Mouse (Mus musculus): Measurements from ENCODE around the gene Armc5.

Gene Armc5

DNA sequence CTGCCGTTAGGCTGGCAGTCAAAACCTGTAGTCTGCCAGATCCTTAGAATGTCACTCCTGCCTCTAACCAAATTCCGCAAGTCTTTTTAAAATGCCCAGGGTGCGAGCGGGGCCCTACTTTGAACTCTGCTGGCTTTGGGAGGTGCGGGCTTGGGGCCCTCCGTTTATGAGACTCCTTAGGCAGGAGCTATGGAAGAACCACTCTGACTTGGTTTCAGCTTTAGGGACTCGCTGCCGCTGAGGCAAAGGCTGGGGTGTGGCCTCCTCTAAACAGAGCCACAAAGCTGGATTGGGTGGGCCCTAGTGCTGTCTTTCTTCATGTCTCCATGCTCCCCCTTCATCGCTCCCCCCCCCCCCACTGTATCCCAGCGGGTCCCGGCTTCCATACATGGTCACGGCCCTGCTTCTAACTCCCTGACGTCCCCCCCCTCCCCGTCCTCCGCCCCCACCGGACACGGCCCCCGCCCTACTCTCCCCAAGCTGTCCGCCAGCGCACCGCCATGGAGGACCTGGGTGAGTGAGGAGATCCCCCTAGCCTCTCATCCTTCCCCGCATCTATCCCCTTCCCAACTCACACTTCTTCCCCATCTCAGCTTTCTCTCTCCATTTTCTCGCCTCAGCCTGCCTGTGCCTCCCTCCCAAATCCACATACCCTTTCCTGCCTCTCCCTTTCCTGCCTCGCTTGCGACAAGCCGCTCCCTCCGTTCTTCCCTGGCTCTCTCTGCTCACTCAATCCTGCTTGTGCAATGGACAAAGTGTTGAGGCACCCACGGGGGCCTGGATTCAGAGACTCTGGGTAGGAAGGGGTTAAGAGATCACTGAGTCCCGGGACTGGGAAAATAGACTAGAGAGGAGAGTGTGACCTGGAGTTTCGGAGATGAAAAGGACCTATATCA is 9.6 kb downstream of the Armc5 start, which contains the start of gene Tgfb1i1:
TSS of gene Tgfb1i1 (plus strand) at position 317 of the 896 bp plus-strand sequence.
- DNase-seq (ENCODE audit: low spot score) = peak; percentile 34

DNA sequence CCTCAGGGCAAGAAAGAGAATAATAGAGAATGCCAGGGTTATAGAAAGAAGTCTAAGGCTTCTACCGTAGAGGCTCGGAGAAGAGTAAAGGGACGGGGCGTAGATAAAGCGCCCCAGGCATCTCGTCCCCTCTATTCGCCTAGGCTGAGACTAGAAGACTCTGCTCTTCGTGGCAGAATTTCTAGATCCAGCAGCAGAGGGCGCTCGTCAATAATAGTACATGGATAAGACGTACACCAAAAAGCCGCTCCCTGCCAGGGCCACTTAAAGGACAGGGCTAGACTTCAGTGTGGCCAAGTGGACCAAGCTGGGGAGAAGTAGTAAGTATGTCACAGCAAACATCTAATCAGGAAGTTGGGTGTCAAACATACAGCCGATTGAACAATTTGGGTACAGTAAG is 10.3 kb downstream of the Armc5 start:
- peak; percentile 93 for DNase-seq (ENCODE audit: low spot score)

DNA sequence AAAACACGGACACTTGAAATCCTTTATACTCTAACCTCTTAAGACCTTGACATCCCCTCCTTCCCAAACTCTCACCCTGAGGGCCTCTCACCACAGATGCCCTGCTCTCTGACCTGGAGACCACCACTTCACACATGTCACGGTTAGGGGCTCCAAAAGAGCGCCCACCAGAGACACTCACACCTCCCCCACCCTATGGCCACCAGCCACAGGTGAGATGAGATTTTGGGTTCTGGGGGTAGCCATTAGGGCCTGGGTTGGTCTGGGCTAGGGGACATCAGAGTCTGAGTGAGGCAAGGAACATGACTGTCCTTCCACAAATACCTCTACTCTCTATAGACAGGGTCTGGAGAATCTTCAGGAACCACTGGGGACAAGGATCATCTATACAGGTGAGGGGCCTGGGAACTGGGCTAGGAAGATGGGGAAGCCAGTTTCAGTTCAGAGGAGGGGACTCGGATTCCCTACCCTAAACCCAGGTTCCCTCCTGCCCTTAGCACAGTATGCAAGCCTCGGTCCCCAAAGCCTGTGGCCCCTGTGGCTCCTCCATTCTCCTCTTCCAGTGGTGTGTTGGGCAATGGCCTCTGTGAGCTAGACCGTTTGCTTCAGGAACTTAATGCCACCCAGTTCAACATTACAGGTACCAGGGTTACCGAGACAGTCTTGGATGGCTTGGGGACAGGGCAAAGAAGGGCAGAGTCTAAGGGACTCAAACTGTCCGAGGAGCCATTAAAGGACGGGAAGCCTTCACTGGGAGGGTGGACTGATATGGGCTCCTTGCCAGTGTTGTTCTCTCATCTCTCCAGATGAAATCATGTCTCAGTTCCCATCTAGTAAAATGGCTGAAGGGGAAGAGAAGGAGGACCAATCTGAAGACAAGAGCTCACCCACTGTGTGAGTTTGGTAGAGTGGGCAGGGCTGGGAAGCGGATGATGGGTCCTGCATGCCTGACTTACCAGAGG is 11.2 kb downstream of the Armc5 start:
- no peak for DNase-seq (ENCODE audit: low spot score)

DNA sequence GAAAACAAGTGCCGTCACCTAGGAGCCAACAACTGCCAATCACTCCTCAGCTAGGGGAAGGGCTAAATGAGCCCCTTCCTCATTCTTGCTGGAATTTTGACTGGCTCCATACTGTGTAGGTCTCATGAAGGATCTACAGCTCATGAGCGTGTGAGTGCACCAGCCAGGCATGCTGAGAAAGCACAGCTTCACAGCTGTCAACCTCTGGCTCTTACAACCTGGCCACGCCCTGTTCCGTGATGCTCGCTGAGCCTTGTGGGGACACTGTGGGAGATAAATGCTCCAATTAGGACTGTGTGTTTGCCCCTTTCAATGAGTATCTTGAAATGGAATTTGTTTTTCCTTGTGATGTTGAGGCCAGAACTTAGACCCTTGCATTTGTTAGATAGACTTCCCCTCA is 12.9 kb downstream of the Armc5 start:
- DNase-seq (ENCODE audit: low spot score) = no peak

DNA sequence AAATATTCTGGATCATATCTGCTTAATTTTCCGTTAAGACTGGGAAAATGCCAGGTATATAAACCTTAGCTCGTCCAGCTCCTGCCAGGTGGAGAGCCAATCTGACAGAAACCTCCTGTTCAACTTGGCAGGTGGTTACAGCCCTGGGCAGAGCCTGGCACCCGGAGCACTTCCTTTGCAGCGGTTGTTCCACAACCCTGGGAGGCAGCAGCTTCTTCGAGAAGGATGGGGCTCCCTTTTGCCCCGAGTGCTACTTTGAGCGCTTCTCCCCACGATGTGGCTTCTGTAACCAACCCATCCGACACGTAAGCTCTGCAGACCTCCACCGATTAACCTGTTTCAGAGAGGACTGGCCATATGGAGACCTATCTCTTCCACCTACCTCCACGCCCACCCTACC is 14.8 kb downstream of the Armc5 start:
- no peak for DNase-seq (ENCODE audit: low spot score)

DNA sequence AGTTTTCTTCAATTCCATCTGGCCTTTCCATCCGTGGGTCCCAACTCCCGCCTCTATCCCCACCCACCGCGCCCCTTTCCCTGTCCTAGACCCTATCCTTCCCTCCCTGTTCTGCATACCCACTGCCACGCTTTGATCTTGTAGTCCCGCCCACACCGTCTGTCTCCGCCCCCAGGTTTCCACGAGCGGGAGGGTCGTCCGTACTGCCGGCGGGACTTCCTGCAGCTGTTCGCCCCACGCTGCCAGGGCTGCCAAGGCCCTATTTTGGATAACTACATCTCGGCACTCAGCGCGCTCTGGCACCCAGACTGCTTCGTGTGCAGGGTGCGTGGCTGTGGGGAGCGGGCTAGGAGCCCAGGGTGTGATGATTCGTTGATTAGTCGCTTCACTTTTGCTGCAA is 15.5 kb downstream of the Armc5 start:
- no peak for DNase-seq (ENCODE audit: low spot score)

DNA sequence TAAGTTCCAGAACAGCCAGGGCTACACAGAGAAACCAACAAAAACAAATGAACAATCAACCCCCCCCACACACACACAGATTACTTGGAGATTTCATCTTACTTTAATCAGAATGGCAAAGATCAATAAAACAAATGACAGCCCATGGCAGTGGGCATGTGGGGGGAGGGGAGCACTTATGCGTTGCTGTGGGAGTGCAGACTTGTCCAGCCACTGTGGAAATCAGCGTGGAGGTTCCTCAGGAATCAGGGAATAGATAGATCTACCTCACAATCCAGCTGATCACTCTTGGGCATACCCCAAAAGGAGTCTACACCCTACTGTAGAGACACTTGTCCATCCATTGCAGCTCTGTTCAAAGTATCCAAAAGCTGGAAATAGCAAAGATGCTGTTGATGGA is 17.8 kb downstream of the Armc5 start:
- no peak for DNase-seq (ENCODE audit: low spot score)

DNA sequence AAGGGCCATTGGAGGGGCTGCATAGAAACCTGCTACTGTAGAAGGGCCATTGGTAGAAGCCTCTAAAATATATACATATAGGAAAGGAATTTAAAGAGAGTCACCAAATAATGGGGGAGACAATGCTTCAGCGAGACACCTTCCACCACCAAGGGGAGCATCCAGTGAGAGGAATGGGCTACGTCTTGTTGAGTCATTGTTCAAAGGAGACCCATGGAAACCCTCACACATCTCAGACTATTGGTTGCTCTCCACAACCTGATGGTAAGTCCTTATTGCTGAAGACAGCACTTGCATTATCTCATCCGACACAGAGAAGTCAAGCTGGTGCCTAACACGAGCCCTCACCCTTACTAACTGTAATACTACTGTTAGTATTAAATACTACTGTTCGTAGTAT is 18.6 kb downstream of the Armc5 start:
- DNase-seq (ENCODE audit: low spot score) = no peak

DNA sequence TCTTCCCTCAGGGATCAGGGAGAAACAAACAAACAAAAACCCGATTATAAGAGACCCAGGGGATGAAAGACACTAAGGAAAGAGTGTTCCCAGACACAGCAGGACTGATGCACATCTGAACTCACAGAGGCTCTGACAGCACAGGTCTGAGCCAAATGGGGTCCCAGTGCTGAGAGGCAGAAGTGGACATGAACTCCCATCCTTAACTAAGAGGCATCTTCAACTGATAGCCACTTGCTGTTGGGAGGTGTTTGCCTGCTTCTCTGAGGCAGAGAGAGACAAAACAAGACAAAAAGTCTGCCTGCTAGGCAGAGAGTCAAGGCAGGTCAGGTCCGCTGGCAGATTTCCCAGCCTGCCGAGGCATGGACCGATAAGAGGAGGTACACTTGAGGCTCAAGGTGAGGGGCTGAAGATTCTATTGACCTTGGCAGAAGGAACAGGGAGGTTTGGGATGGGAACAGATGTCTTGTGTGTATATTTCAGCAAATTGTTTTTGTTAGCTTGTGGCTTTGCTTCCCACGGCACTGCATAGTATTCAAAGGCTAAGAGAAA is 19.7 kb downstream of the Armc5 start:
- DNase-seq (ENCODE audit: low spot score) = no peak

DNA sequence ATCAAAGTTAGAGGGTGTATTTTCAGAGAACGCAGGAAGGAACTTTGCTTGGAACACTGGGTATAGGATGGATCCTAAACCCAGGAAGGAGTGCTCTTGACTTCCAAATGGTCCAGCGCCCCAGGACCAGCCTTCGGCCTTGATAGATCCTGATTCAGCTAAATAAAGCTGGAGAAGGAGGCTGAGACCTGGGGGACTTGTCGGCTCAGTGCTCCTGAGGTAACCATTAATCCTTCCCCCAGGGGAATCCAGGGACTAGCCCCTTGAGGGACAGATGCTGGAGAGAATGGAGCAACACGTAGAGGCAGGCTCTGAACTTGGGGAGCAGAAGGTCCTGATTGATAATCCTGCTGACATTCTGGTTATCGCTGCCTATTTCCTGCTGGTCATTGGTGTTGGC is 28.3 kb downstream of the Armc5 start, which contains the start of gene Slc5a2:
TSS of gene Slc5a2 (plus strand) at position 247 of the 400 bp plus-strand sequence.
- DNase-seq (ENCODE audit: low spot score) = no peak

DNA sequence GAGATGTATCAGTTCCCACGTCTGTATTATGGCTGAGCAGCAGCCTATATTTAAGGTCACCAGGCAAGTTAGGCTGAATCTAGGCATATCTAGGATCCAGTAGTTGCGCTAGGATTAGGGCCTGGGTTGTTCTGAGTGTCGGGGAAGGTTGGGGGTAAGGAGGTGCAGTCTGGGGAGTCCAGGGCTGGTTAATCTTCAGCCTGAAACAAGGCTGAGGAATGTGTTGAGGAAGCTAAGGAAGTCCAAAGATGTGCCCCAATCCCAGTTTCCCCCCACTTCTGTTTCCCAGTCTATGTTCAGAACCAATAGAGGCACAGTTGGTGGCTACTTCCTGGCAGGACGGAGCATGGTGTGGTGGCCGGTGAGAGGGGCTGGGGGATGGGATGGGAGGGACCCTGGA is 28.9 kb downstream of the Armc5 start:
- no peak for DNase-seq (ENCODE audit: low spot score)

DNA sequence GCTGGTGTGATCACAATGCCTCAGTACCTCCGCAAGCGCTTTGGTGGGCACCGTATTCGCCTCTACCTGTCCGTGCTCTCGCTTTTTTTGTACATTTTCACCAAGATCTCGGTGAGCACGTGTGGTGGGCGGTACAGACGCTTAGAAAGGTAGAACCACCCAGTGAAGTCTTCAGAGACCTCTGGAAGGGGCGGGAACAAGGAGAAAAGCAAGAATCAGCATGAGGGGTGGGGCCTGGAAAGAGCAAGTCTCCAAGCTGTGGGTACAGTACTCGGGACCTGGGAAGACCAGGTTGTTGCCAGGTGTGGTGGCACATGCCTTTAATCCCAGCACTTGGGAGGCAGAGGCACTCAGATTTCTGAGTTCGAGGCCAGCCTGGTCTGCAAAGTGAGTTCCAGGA is 30.2 kb downstream of the Armc5 start:
- DNase-seq (ENCODE audit: low spot score) = no peak

DNA sequence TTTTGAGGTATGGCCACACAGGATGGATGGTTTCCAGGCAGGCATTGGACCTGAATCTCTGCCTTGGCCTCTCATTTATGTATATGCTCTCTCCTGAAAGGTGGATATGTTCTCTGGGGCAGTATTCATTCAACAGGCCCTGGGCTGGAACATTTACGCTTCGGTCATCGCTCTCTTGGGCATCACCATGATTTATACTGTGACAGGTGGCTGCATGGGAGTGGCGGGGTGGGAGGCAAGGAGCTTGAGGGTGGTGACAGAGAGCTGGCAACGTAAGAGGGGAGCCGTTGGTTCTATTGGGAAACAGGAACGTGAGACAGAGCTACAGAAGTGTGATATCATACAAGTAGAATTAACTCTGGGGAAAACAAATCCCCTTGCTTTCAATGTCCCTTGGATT is 30.7 kb downstream of the Armc5 start:
- DNase-seq (ENCODE audit: low spot score) = no peak

DNA sequence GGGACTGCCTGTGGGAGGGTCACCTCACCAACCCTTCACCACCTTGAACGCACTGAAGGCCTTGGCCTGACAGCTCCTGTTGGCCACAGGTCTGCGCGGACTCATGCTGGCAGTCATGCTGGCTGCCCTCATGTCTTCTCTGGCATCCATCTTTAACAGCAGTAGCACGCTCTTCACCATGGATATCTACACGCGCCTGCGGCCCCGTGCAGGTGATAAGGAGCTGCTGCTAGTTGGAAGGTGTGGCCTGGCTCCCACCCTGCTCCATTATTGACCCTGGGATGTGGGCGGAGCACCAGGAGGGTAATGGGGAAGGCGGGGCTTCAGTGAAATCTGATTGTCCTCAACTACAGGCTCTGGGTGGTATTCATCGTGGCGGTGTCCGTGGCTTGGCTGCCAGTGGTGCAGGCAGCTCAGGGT is 33.3 kb downstream of the Armc5 start:
- DNase-seq (ENCODE audit: low spot score) = peak; percentile 81

DNA sequence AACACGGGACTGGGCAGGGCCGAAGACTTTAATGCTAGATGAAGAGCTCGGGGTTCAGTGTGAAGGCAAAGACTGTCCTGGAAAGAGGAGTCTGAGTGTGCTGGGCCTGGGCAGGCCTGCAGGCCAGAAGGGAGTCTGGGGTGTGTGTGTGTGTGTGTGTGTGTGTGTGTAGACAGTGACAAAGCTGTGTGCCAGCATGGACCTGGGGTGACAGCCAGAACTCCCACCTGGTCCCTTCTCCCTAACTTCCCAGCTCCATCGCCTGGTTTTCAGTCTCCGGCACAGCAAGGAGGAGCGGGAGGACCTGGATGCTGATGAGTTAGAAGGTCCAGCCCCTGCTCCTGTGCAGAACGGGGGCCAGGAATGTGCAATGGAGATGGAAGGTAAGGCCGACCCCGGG is 34.4 kb downstream of the Armc5 start:
- no peak for DNase-seq (ENCODE audit: low spot score)

DNA sequence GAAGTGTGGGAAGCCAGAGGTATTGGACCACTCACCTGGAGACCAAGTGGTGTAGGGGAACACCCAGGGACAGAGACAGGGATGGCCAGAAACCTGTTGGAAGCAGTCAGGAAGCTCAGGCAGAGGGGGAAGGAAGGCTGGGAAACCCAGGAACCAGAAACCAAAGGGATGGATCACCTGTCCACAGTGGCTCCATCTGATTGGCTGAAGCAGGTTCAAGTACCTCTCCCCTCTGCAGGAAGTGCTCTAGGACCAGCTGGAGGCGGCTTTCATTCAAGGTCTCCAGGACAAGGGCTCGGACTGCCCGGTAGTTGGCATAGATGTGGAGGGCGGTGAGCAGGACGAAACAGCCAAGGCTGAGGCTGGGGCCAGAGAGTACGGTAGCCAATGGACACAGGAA is 38.9 kb downstream of the Armc5 start:
- no peak for DNase-seq (ENCODE audit: low spot score)

DNA sequence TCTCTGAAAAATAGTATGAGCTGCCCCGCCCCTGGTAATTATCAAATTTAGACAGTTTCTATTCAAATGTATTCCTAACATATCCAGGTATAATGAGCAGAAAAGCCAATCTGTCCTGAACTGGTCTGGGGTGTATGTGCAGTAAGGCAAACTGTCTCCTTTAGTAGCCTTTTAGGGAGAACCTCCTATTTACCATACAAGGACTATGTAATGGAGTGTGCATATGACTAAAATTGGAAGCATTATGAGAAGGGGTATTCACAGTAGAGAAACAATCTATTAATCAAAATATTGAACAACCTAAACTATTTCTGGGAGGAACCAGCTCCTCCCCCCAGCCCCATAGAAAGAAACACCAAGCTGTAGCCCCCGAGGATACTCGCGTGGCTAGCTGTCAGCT is 42.6 kb downstream of the Armc5 start:
- no peak for DNase-seq (ENCODE audit: low spot score)

DNA sequence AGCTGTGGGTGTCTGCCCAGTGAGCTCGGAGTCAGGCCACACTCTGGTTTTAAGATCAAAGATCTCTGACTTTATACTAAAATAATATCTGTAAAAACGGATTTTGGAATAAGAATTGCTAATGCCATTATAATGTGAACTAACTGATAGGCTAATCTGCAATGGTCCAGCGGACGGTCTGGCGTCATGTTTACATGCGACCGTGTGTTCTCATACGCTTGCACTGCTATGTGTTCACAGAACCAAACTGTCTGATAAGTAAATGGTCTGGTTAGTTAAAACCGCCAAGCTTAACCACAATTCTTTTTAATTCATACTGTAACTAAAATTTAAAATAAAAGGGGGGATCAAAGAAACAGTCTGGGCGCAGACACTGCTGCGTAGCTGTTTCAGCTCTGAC is 44.6 kb downstream of the Armc5 start:
- no peak for DNase-seq (ENCODE audit: low spot score)

DNA sequence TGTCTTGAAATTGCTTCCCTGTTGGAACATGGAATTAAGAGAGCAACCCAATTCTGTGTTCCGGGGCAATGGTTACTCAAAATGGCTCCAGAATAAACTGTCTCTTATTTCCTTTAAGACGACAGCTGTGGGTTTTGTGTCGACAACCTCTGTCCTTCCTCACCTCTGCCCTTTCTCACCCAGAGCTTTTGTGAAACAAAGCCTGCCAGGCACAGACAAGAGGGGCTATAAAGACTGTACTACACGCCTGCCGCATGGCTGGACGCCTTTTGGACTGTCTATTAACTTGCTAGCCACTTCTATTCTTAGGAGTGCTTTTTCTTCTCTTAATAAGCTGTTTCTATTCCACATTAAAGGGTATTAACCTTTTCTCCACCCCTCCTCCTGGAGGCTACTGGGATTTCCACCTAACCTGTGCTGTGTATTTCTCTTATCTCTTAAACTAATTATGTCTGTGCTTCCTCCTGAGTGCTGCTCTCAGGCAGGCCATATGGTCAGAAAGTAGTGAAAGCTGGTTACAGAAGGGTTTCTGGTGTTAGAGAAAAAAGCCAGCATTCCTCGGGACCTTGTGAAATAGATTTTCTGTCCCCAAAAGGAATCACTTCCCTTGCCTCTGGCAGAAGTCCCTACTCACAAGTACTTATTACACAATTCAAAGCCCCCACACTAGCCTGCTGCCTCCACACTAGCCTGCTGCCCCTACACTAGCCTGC is 45.5 kb downstream of the Armc5 start:
- no peak for DNase-seq (ENCODE audit: low spot score)

DNA sequence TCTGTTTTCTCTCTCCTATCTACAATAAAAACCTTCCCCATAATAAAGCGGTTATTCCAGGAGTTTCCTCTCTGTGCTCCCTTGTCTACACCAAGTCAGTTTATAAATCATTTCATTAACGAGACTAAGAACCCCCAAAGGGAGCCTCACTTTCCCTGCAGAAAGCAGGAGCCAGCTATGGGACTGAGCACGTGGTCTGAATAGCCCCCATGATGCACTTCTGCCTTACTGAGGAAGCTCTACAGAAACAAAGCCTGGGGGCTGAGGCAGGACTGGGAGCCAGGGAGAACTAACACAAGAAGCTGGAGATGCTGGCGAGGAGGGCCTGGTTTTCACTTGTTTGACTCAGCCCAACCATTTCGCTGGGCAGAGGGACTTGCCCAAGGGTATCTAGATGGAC is 46.9 kb downstream of the Armc5 start:
- no peak for DNase-seq (ENCODE audit: low spot score)

DNA sequence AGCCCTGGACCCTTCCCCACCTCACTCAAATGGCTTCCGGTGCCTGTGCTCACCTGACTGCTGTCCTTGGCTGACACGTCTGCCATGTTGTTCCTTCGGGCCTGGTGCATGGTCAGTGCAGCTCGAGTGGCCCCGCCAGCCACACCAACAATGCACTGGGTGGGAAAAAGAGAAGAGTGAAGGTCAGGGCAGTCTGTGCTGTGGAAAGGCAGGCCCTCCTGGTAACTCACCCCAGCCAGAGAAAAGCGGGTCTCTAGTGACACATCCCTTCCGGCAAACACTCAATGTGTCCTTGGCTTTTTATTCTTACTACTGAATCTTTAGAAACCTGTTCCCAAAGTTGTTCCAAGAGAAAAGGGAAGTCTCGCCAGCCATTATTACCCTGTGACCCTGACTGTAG is 47.9 kb downstream of the Armc5 start:
- DNase-seq (ENCODE audit: low spot score) = no peak
